Mouse (Mus musculus): ENCODE measurements around the gene Zfp184. TPM values are rescaled to one million over a fixed set of nuclear protein-coding genes. Genes with fewer than 3 reads are reported as not detected.
"Not testable (repeated sequence)": the region's sequence is repeated elsewhere in the genome, so short reads cannot be mapped to it uniquely, and the experiment has no call there.

Gene Zfp184
- 11.7 and 12.3 TPM in 2 replicates for polyA plus RNA-seq (2015; fragmentation: Nextera tagmentation; extraction: Ambion mirVana)

DNA sequence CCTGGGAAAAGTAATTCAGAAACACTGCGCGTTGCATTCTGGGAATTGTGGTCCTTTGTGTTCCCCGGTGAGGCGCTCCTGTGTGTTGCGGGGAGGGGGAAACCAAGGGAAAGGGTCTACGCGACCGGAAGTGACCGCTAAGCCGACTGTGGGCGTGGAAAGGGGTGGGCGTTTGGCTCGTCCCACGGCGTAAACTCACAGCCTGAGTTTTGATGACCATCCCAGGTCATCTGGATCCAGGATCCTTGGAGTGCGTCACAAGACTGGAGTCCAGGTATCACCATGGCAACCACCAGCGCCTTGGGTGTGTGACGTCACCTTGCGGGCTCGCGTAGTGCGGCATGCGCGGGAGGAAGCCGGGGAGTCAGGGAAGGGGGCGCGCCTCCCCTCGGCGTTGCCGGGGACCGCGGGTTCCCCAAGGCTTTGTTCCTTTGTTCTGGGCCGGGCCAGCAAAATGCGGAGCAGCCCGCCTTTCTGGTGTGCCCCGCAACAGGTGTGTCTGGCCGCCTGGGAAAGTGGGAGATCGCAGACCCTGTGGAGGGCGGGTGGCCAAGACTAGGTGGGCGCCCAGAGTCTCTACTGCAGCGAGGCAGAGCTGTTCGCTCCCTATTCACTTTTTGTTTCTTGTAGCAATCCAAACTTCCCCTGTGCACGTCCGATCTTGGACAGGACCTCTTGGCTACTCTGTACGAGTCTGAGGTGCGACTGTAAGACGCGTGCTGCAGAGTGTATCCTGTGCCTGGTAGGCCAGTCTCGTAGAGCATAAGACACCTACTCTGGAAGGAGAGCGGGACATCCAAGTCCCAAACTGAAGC is at the start of gene Zfp184:
Gene Zfp184, plus strand, starts transcription at position 169 of the 815 bp plus-strand sequence.
- H3K4me2 ChIP-seq, result peak within 1 kb of the TSS; percentile 83
- no peaks in the 10 kb centered on the region for H3K27me3 ChIP-seq
- H3K27ac ChIP-seq (replicated peaks), result peak within 1 kb of the TSS; percentile 80
- H3K9me3 ChIP-seq, result no peaks in the 10 kb centered on the region
- H3K4me3 ChIP-seq, result peak within 1 kb of the TSS; percentile 80
- WGBS, result under 1% methylated on average over 50 of the region's 50 CpGs
- H3K4me1 ChIP-seq (replicated peaks), result peaks cover 18% of the 10 kb centered on the region
- peak; percentile 95 for ATAC-seq (ENCODE audit: low FRiP score, low read depth)
- peaks cover 16% of the 10 kb centered on the region for H3K36me3 ChIP-seq
- peak within 1 kb of the TSS; percentile 75 for H3K9ac ChIP-seq

DNA sequence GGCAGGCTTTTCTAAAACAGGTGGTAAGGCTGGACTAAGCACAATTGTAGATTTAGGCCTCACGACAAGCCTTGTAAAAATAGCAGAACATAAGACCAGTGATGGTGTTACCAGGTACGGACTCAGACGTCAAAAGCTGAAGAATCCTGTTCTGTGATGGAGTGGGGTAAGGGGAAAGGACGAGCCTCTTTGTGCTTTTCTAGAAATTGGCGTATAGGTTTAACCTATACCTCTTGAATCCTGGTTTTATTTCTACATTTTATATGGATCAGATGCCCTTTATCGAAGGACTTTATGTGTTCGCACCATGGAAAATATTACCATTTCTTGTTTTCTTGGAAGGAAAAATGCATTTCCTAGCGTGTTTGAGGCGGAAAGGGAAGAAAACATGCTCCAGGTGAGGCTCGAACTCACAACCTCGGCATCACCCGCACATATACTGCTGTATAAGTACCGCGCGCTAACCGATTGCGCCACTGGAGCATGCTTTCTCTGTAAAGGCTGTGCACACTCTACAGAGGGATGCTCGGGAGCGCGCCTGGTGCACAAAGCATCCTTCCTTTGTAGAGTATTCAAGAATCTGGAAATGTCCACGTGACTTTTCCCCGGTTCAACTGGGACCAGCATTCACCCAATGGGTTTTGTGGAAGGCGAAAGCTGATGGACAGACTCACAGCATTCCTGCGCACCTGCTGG is 48.2 kb upstream of the Zfp184 start:
- Histone ChIP-seq H3K27me3 (no peaks in the 10 kb centered on the region), H3K9me3 (no peaks in the 10 kb centered on the region), H3K4me2 (peak overlapping the region; percentile 57), H3K9ac (peak overlapping the region; percentile 86), H3K36me3 (no peaks in the 10 kb centered on the region), H3K27ac (replicated peaks) (peak overlapping the region; percentile 95), H3K4me1 (replicated peaks) (peaks cover 6% of the 10 kb centered on the region), H3K4me3 (peak overlapping the region; percentile 71)
- ATAC-seq (ENCODE audit: low FRiP score, low read depth), result peak; percentile 100
- WGBS, result 5% methylated on average over 24 of the region's 24 CpGs

DNA sequence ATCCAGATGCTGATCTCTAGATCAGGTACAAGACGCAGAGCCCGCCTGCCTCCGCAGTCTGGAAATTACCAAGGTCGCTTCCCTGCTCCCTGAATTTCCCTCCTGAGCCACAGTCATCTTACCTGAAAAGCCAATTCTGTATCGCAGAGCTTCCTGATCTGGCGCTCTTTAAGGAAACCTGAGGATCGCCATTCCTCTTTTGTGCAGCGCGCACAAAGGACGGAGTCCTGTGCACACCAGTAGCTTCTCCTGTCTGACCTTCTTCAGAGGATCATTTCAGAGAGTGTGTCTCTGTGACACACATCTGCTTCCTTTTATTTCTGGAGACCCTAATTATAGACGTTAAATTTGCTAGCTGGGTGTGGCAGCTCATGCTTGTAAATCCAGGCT is 47.7 kb upstream of the Zfp184 start:
- H3K9me3 ChIP-seq, result no peaks in the 10 kb centered on the region
- H3K4me2 ChIP-seq, result peak overlapping the region; percentile 57
- no peaks in the 10 kb centered on the region for H3K27me3 ChIP-seq
- peak overlapping the region; percentile 86 for H3K9ac ChIP-seq
- H3K36me3 ChIP-seq, result no peaks in the 10 kb centered on the region
- peak overlapping the region; percentile 71 for H3K4me3 ChIP-seq
- peak; percentile 79 for ATAC-seq (ENCODE audit: low FRiP score, low read depth)
- H3K27ac ChIP-seq (replicated peaks), result peak overlapping the region; percentile 95
- peaks cover 6% of the 10 kb centered on the region for H3K4me1 ChIP-seq (replicated peaks)
- 0% methylated on average over 11 of the region's 11 CpGs for WGBS

DNA sequence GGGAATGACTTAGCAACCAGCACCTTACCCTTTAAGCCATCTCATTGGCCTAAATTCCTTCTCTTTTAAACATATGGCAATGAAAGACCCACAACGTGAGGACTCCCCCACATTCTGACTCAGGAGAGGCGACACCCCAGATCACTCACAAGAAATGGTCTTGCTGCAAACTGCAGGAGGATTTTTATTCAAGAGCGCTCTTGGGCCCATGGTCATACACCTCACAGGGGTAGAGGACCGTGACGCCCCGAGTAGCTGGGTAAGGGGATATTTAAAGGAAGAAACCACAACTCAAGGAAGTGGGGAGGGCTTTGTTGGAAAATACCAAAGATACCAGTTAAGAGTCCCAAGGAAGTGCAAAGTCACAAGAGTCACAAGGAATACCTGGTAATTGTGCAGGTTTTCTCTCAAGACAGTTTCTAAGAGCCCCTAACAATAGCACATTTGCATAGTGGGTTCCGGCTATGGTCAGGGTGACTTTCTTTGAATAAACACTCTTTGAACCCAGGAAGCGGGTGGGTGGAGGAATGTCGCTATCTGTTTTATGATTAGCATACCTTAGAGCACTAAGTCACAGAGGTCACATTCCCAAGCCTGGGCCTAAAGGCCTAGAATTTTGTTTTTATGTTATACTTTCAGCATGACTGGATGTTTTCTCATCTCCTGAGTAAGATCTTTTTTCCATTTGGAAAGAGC is 43.9 kb upstream of the Zfp184 start:
- not testable (repeated sequence) for H3K36me3 ChIP-seq; H3K4me3 ChIP-seq; H3K4me2 ChIP-seq; H3K9ac ChIP-seq; H3K4me1 ChIP-seq (replicated peaks); H3K9me3 ChIP-seq; H3K27me3 ChIP-seq; H3K27ac ChIP-seq (replicated peaks); ATAC-seq (ENCODE audit: low FRiP score, low read depth)
- 92% methylated on average over 9 of the region's 9 CpGs for WGBS

DNA sequence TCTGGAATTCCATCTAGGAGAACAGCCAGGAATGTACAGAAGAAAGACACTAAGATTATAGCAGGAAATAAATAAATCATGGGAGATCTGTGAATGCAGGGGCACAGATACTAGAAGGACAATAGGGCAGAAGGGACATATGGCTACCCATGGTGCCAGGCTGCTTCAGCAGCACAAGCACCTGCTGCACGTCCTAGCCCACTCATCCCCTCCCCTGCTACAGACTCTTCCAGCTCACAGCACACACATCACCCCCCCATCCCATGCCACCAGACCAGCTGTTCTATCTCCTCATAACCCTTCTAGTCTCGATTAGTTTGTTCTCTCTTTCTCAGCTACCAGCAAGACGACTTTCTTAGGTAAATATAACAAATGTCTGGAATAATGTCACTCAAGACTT is 41.4 kb upstream of the Zfp184 start:
- Histone ChIP-seq H3K4me1 (replicated peaks) (no peaks in the 10 kb centered on the region; the same call in 1 of the 2 replicates), H3K27me3 (peaks cover 13% of the 10 kb centered on the region; the same call in 1 of the 2 replicates), H3K9ac (no peak overlapping the region), H3K4me2 (no peak overlapping the region), H3K36me3 (no peaks in the 10 kb centered on the region), H3K27ac (replicated peaks) (no peak overlapping the region), H3K9me3 (no peaks in the 10 kb centered on the region), H3K4me3 (no peak overlapping the region)
- ATAC-seq (ENCODE audit: low FRiP score, low read depth), result no peak
- WGBS, result 55% methylated on average over 3 of the region's 3 CpGs

DNA sequence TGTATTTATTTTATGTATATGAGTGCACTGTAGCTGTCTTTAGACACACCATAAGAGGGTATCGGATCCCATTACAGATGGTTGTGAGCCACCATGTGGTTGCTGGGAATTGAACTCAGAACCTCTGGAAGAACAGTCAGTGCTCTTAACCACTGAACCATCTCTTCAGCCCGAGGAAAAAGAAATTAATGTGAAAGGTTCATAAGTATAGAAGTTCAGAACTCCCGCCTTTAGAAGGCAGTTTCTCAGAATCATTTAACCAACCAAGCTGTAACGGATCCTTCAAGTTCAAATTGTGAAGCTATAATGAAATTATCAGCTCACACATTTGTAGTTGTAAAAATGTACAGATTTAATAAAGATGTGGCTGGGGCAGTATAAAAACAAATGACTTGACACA is 40.8 kb upstream of the Zfp184 start:
- peaks cover 13% of the 10 kb centered on the region; the same call in 1 of the 2 replicates for H3K27me3 ChIP-seq
- not testable (repeated sequence) for ATAC-seq (ENCODE audit: low FRiP score, low read depth); H3K36me3 ChIP-seq; H3K27ac ChIP-seq (replicated peaks); H3K9ac ChIP-seq; H3K4me1 ChIP-seq (replicated peaks); H3K4me3 ChIP-seq; H3K4me2 ChIP-seq; H3K9me3 ChIP-seq
- WGBS, result 73% methylated on average over 4 of the region's 4 CpGs

DNA sequence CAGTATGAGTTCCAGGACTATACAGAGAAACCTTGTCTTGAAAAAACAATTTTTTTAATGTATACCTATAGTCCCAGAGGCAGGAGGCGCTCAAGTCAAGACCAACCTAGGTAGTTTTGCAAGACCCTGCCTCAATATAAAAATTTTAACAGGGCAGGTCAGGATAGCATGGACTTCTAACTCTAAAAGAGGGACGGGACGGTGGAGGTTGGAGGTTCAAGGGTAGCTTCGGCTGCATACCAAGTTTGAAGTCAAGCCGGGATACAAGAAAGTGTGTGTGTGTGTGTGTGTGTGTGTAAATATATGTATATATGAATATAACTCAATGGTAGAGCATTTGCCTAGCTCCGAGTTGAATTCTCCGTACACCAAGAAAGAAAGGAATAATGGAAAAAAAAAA is 38.6 kb upstream of the Zfp184 start:
- H3K9ac ChIP-seq, result no peak overlapping the region
- ATAC-seq (ENCODE audit: low FRiP score, low read depth), result no peak
- WGBS, result 38% methylated on average over 7 of the region's 7 CpGs
- H3K27me3 ChIP-seq, result peaks cover 13% of the 10 kb centered on the region; the same call in 1 of the 2 replicates
- no peaks in the 10 kb centered on the region for H3K9me3 ChIP-seq
- H3K4me3 ChIP-seq, result no peak overlapping the region
- no peak overlapping the region for H3K27ac ChIP-seq (replicated peaks)
- 0 out of 2 replicates have a peak, but pooled peaks cover 3% of the 10 kb centered on the region for H3K4me1 ChIP-seq (replicated peaks)
- H3K36me3 ChIP-seq, result no peaks in the 10 kb centered on the region
- H3K4me2 ChIP-seq, result no peak overlapping the region

DNA sequence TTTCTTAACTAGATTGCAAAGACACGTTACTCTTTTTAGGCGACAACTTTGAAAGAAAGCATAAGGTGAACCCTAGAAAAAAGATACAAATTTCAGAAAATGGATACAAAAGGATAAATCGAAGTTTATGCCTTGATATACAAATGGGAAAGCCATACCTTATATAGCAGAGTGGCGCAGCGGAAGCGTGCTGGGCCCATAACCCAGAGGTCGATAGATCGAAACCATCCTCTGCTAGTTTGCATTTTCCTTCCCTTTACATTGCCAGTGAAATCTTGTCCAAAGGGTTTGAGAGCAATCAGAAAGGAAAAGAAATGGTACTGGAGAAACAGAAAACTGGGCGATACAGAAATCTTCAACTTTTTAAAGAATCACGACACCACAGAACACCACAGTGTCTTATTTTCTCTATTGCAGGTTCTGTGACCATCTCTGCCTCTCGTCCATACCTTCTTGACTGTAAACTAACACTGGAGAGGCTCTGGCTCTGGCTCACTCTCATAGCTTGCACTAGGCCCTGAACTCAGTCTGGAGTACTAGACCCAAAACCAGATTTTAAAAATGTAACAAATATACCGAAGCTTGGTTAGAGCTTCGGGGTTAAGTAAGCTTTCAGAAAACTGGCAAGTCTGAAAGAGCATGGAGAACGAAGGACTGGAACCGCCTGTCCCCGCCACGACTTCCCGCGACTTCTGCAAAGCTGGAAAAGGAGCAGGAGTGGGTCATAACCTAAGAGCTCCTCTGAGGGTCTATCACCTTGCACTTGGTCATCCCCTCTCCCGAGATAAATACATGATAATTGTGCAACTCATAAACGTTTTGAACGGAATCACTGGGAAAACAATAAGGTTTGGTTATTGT is 37.7 kb upstream of the Zfp184 start:
- ATAC-seq (ENCODE audit: low FRiP score, low read depth), result peak; percentile 73; the same call in 1 of the 2 replicates
- H3K4me1 ChIP-seq (replicated peaks), result 0 out of 2 replicates have a peak, but pooled peaks cover 3% of the 10 kb centered on the region
- H3K36me3 ChIP-seq, result no peaks in the 10 kb centered on the region
- H3K9me3 ChIP-seq, result no peaks in the 10 kb centered on the region
- H3K4me3 ChIP-seq, result peak overlapping the region; percentile 7
- 11% methylated on average over 22 of the region's 22 CpGs for WGBS
- peak overlapping the region; percentile 32 for H3K4me2 ChIP-seq
- no peak overlapping the region for H3K9ac ChIP-seq
- H3K27ac ChIP-seq (replicated peaks), result no peak overlapping the region
- peaks cover 15% of the 10 kb centered on the region; the same call in 1 of the 2 replicates for H3K27me3 ChIP-seq

DNA sequence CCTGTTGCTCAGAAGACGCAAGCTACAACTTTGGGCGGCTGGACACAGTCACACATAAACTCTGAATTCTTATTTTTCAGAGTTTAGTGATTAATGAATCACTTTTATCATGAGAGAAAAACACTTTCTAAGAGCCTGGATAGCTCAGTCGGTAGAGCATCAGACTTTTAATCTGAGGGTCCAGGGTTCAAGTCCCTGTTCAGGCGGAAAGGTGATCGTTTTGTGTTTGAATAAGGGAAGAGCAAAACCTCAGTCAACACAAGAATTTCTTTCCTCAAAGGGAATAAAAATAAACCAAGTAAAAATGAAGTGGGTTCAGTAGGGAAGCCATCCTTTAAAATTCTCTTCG is 37.1 kb upstream of the Zfp184 start:
- peak overlapping the region; percentile 32 for H3K4me2 ChIP-seq
- WGBS, result 19% methylated on average over 6 of the region's 6 CpGs

DNA sequence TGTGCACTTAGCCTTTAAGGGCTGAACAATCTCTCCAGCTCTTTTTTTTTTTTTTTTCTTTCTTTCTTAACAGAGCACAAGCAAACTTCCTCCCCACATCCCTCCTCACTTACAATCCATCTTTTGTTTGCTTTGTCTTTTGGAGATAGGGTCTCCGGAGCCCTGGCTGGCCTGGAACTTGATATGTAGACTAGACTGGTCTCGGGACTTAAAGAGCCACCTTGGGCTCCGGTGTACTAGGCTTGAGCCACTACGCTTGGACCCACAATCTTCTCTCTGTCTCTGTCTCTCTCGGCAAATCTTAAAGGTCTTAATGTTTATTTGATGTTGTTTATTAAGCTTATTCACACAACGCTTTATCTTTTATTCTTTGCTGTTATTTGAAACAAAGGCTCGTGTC is 34.2 kb upstream of the Zfp184 start:
- Histone ChIP-seq H3K27ac (replicated peaks) (no peak overlapping the region), H3K4me3 (peak overlapping the region; percentile 27), H3K9ac (0 out of 2 replicates have a peak overlapping the region, but pooled peaks have one; percentile 16), H3K36me3 (no peaks in the 10 kb centered on the region), H3K9me3 (no peaks in the 10 kb centered on the region), H3K27me3 (peaks cover 40% of the 10 kb centered on the region), H3K4me2 (peak overlapping the region; percentile 43), H3K4me1 (replicated peaks) (0 out of 2 replicates have a peak, but pooled peaks cover 3% of the 10 kb centered on the region)
- ATAC-seq (ENCODE audit: low FRiP score, low read depth), result no peak
- WGBS, result 8% methylated on average over 7 of the region's 7 CpGs

More for the DNA sequence above, 37.1 kb upstream of the Zfp184 start:
- peak overlapping the region; percentile 7; the same call in 1 of the 2 replicates for H3K4me3 ChIP-seq
- H3K27ac ChIP-seq (replicated peaks); H3K36me3 ChIP-seq; ATAC-seq (ENCODE audit: low FRiP score, low read depth); H3K4me1 ChIP-seq (replicated peaks); H3K9ac ChIP-seq; H3K9me3 ChIP-seq: not testable (repeated sequence)
- H3K27me3 ChIP-seq, result peaks cover 15% of the 10 kb centered on the region; the same call in 1 of the 2 replicates

DNA sequence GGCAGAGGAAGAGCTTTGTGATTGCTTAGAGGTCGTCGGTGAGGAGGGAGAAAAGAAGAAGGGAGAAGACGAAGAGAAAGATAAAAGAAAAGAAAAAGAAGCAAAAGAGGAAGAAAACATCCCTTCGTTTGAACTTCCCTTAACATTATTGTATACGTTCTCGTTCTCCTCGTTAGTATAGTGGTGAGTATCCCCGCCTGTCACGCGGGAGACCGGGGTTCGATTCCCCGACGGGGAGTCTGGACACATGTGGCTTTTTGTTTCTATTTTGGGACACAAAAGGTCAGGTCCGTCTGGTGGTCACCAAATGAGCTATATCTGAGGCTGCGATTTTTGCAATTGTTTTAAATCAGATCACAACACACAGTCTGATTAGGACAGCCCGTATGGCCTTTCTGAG is 33.7 kb upstream of the Zfp184 start:
- H3K27ac ChIP-seq (replicated peaks), result no peak overlapping the region
- H3K27me3 ChIP-seq, result peaks cover 40% of the 10 kb centered on the region
- H3K36me3 ChIP-seq, result no peaks in the 10 kb centered on the region
- no peak for ATAC-seq (ENCODE audit: low FRiP score, low read depth)
- no peaks in the 10 kb centered on the region for H3K9me3 ChIP-seq
- 4% methylated on average over 17 of the region's 17 CpGs for WGBS
- H3K9ac ChIP-seq, result 0 out of 2 replicates have a peak overlapping the region, but pooled peaks have one; percentile 16
- H3K4me2 ChIP-seq, result peak overlapping the region; percentile 43
- H3K4me1 ChIP-seq (replicated peaks), result 0 out of 2 replicates have a peak, but pooled peaks cover 3% of the 10 kb centered on the region
- H3K4me3 ChIP-seq, result peak overlapping the region; percentile 27
